Mouse (Mus musculus): Measurements from ENCODE around the gene Mcee.

Mcee gene

DNA sequence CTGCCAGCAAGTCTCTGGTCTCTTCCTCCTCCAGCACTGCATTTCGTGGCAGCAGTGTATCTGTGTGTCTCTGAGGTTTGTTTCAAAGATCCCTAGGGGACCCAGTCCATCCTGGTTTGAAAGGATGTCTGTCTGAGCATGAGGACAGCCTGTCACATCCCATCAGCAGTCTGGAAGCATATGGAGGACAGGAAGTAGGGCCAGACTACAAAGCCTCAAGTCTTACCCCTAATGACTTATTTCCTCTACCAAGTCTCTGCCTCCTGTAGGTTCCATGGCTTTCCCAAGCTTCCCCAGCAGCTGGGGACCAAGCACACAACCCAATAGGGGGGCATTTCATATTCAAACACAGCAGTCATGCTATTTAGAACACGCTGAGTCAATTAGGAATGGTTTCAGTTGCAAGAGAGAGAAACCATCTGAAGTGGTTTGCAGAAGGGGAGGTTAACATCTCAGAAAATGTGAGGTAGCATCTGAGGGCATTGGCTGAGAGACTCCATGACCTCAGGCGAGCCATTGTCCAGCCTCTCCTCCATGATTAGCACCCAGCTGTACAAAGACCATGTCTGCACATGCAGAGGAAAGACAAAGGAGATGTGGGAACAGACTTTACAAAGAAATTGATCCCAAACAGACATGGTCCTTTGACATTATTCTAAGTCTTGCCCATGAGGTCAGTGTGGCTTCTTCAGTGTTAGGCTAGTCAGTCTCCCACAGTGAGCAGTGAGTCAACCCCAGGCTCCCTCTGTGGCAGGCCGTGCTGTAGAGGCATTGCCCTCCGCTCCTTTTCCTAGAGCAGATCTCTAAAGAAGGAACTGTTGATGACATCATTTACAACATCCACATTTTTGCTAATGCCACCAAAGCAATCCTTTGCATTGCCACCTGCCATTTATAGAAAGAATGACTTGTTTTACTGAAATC, 47.5 kb downstream of the Mcee start:
- no peak for DNase-seq (ENCODE audit: low spot score)

DNA sequence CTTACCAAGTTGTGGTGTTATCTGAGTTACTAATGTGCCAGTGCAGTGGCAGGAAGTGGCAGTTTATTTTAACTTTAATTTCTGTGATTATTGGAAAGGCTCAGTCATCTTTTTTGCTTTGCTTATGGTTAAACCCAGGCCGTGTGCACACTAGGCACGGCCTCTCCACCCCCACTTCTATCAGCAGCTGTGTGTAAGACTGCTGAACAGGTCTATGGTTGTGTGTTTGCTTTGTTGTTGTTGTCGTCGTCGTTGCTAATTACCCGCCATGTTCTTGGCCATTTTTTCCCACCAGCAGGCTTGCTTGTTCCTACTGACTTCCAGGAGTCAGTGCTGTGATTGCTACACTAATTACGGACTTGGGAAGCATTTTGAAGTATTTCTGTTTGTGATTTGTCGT, 48.1 kb downstream of the Mcee start:
- no peak for DNase-seq (ENCODE audit: low spot score)

DNA sequence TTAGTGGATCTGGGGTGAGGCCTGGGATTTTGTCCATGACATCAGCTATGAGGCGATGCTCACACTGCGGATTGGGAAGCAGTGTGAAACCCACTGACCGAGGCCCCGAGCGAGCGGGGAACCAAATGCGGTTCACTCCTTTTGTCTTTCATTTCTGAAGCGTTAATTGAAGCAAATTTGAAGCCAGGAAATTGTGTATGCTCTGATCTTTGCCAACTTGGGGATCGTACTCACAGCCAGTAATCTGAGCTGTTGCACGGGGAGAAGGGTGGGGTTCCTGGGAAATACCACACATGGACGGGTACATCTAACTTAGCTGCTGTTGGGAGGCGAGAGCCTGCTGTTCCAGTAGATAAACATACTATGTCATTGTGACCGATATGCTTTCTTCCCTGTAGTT, 58.2 kb downstream of the Mcee start:
- DNase-seq (ENCODE audit: low spot score) = no peak

DNA sequence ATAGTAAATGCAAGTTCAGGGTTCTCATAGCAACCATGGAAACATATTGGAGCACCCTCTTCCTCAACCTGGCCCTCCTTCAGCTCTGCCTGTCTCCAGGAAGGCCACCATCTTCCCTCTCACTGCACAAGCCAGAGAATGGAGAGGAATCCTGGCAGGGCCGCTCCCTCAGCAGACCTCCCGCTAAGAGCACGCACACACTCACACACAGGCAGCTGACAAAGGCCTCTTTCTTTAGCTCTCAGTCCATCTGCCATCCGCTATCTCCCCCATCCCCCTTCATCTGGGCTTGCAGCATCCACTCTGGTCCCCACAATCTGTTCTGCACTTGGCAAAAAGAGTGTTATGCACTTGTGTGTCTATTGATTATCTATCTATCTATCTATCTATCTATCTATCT, 59.0 kb downstream of the Mcee start:
- DNase-seq (ENCODE audit: low spot score) = no peak

DNA sequence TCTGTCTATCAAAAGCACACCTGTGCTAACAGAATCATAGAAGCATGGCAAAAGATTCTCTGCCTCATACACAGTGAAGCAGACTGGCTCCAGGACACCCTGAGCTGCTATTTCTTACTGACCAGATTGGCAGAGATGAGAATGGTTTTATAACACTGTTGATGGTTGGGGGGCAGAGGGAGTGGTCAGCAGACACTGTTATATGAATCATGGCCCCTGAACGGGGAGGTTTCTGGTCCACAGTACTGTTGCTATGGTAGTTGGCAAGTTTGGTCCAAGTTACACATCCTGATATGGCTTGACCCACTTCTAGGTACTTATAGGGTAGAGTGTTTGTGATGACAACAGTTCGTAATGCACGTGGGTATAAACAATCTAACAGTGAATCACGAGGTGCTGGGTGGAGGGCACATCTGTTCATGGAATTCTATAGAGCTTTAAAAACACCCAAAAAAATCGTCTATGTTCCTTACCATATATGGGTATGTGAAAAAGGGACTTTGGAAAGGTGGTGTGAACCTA, 59.5 kb downstream of the Mcee start:
- no peak for DNase-seq (ENCODE audit: low spot score)

DNA sequence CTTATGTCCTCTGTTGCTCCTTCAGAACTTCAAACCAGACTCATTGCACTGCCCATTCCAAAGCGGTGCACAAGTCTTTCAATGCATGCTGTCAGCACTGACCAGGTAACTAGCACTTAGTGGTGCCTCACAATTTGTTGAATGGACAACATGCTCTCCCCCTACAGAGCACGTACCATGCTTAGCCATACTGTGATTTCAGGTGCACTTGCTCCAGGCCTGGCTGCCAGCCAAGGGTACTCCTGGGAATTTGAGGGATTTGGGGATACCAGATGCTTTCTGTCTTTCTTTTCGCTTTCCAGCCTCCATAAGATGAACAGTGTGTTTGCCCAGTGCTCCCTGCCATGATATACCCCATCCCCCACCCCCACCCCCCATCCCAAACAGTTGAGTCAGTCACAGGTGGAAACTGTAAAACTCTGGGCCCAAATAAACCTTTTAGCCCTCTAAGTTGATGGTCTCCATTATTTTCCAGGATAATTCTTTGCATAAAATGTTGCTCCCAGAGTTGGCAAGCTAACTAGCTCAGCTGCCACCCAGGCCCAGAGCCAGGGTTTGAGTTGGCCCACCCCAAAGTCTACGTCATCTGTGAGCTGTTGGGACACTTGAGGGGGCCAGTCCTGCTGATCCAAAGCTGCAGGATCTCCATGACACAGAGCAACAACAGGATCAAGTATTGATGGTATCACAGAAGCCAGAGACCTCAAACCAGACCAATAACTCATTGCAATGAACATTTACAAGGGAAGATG, 60.2 kb downstream of the Mcee start:
- no peak for DNase-seq (ENCODE audit: low spot score)

DNA sequence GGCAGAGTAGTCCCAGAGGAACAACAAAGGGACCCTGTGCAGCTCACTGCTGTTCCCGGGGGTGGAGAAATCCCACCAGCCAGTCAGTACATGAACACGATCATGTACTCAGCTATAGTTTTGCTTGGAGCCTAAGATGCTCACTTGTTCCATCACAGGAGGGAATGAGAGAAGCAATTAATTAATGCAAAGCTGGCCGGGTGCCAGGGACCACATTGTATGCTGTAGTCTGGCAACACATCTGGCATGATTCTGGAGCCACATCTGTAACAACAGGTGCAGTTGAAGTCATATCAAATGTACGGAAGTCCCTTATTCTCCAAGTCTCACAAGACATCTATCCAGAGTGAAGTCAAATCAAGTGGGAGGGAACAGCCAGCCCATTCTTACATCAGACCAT, 63.8 kb downstream of the Mcee start:
- DNase-seq (ENCODE audit: low spot score) = no peak

DNA sequence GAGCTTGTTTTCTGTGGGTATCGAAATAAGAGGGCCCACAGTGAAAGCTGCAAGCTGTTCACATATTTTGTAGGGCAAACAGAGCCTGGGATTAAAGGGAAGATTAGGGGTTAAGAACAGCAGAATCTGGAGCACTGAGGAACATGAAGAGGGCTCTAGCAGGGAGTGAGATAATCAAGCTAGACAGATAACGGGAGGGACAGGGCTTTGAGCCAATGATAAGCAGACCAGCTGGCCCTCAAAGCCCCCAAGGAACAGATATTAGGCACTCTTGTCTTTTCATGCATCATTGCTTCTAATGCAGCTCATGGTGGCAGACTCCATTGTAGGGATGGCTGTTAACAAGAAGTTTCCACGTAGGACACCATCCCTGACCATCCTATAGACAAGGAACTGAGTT, 64.3 kb downstream of the Mcee start:
- no peak for DNase-seq (ENCODE audit: low spot score)

DNA sequence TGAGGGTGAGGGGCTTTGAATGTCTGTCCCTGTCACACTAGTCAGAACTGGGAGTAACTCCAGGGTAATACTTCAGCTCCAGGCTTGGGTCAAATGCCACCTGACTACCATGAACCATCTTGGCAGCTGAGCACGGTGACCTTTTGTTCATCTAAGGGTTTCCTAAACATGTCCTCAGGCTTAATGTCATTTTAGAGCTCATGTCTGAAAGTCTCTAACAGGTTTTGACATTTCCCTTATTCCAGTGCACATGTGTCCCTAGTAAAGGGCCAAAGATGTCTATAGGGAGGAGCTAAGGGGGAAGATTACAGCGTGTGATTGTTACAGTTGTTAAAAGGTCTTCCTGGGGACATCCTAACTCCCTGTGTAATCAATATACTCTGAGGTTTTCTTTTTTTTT, 65.4 kb downstream of the Mcee start:
- no peak for DNase-seq (ENCODE audit: low spot score)

Measured in c-Kit-positive CD71-positive TER-119-positive erythroid progenitor cells, embryonic 14.5 days (primary cell).